Mouse (Mus musculus) bone marrow macrophage, adult 2 months (primary cell): ENCODE measurements around the gene Emx1.

ENCODE experiments used
- CTCF ChIP-seq: IDR thresholded peaks from 2 replicates; pipeline ENCODE4 v1.5.1; 2012; ENCODE audit warnings: low read depth, mild to moderate bottlenecking, low read length, moderate library complexity
- POLR2A ChIP-seq: IDR thresholded peaks from 2 replicates; pipeline ENCODE4 v1.6.1; 2012; ENCODE audit warnings: mild to moderate bottlenecking, low read depth, low read length, borderline replicate concordance

DNA sequence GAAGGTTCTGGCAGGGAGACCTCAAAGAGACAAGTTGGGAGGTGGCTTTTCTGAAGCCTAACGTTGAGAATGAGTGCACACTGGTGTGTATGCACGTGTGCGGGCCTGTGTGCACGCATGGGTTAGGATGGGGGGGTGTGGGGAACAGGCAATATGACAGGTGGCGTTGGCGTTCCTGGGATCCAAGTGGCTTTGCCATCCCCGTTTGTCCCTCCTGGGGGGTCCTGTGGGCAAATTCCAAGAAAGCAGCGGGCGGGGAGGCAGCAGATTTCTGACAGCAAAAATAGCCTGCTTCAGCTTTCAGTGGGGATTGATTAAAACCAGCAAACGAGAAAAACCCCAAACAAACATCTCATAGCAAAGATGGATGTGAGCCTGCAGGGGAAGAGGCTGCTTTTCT lies 35.3 kb downstream of the Emx1 start:
- TF ChIP-seq POLR2A (no peak), CTCF (no peak)
